Mouse (Mus musculus): ENCODE data around the gene Mbl2.
A peak's percentile ranks its signal among the peaks of the same experiment; 100 is the strongest.
"Not testable (repeated sequence)": the region's sequence is repeated elsewhere in the genome, so short reads cannot be mapped to it uniquely, and the experiment has no call there.

Gene Mbl2

GRCm38 (mm10) chr19:30232691-30233090 lies at the start of gene Mbl2:
Gene Mbl2, plus strand, starts transcription at chr19:30232942.
- no peak for DNase-seq (ENCODE audit: low read depth)

- no peak for DNase-seq (ENCODE audit: low read depth)
These were observed 47.2 kb upstream of the Mbl2 start for GRCm38 (mm10) chr19:30185536-30185935.

- no peak for DNase-seq (ENCODE audit: low read depth)
These were observed 45.5 kb upstream of the Mbl2 start for GRCm38 (mm10) chr19:30187232-30187631.

GRCm38 (mm10) chr19:30194999-30195398 lies 37.7 kb upstream of the Mbl2 start:
- no peak for DNase-seq (ENCODE audit: low read depth)

GRCm38 (mm10) chr19:30202177-30202576 lies 30.6 kb upstream of the Mbl2 start:
- DNase-seq (ENCODE audit: low read depth) = no peak

GRCm38 (mm10) chr19:30205159-30205816 lies 27.5 kb upstream of the Mbl2 start:
- peak; percentile 33 for DNase-seq (ENCODE audit: low read depth)

- DNase-seq (ENCODE audit: low read depth) = no peak
These were observed 26.9 kb upstream of the Mbl2 start for GRCm38 (mm10) chr19:30205874-30206273.

- no peak for DNase-seq (ENCODE audit: low read depth)
These were observed 25.8 kb upstream of the Mbl2 start for GRCm38 (mm10) chr19:30206981-30207380.

- DNase-seq (ENCODE audit: low read depth) = not testable (repeated sequence)
These were observed 23.7 kb upstream of the Mbl2 start for GRCm38 (mm10) chr19:30209006-30209405.

- DNase-seq (ENCODE audit: low read depth) = no peak
These were observed 18.7 kb upstream of the Mbl2 start for GRCm38 (mm10) chr19:30214026-30214425.

GRCm38 (mm10) chr19:30215736-30216135 lies 17.0 kb upstream of the Mbl2 start:
- DNase-seq (ENCODE audit: low read depth) = not testable (repeated sequence)

- DNase-seq (ENCODE audit: low read depth) = no peak
These were observed 16.6 kb upstream of the Mbl2 start for GRCm38 (mm10) chr19:30216186-30216585.

- DNase-seq (ENCODE audit: low read depth) = peak; percentile 10
These were observed 15.4 kb upstream of the Mbl2 start for GRCm38 (mm10) chr19:30217335-30217734.

- not testable (repeated sequence) for DNase-seq (ENCODE audit: low read depth)
These were observed 10.1 kb upstream of the Mbl2 start for GRCm38 (mm10) chr19:30222593-30222992.

GRCm38 (mm10) chr19:30229477-30229876 lies 3.3 kb upstream of the Mbl2 start:
- no peak for DNase-seq (ENCODE audit: low read depth)

GRCm38 (mm10) chr19:30234416-30234815 lies 1.7 kb downstream of the Mbl2 start:
- DNase-seq (ENCODE audit: low read depth) = no peak

- peak; percentile 25 for DNase-seq (ENCODE audit: low read depth)
These were observed 14.6 kb downstream of the Mbl2 start for GRCm38 (mm10) chr19:30247359-30247758.

- DNase-seq (ENCODE audit: low read depth) = peak; percentile 22
These were observed 16.1 kb downstream of the Mbl2 start for GRCm38 (mm10) chr19:30248822-30249221.

GRCm38 (mm10) chr19:30252253-30252652 lies 19.5 kb downstream of the Mbl2 start:
- no peak for DNase-seq (ENCODE audit: low read depth)

GRCm38 (mm10) chr19:30256339-30256738 lies 23.6 kb downstream of the Mbl2 start:
- DNase-seq (ENCODE audit: low read depth) = no peak

GRCm38 (mm10) chr19:30281125-30281524 lies 48.4 kb downstream of the Mbl2 start:
- no peak for DNase-seq (ENCODE audit: low read depth)

- no peak for DNase-seq (ENCODE audit: low read depth)
These were observed 55.3 kb downstream of the Mbl2 start for GRCm38 (mm10) chr19:30287899-30288490.

Measured in c-Kit-positive CD71-positive TER-119-negative erythroid progenitor cells, embryonic 14.5 days (primary cell).